Mouse (Mus musculus): Measurements from ENCODE around the gene Tnfrsf13b. TPM values are rescaled to one million over a fixed set of nuclear protein-coding genes. Genes with fewer than 3 reads are reported as not detected.

The Tnfrsf13b gene
- total and polyA plus RNA-seq, 3 experiments, result 0.25 to 4.4 (median 0.70) TPM

DNA sequence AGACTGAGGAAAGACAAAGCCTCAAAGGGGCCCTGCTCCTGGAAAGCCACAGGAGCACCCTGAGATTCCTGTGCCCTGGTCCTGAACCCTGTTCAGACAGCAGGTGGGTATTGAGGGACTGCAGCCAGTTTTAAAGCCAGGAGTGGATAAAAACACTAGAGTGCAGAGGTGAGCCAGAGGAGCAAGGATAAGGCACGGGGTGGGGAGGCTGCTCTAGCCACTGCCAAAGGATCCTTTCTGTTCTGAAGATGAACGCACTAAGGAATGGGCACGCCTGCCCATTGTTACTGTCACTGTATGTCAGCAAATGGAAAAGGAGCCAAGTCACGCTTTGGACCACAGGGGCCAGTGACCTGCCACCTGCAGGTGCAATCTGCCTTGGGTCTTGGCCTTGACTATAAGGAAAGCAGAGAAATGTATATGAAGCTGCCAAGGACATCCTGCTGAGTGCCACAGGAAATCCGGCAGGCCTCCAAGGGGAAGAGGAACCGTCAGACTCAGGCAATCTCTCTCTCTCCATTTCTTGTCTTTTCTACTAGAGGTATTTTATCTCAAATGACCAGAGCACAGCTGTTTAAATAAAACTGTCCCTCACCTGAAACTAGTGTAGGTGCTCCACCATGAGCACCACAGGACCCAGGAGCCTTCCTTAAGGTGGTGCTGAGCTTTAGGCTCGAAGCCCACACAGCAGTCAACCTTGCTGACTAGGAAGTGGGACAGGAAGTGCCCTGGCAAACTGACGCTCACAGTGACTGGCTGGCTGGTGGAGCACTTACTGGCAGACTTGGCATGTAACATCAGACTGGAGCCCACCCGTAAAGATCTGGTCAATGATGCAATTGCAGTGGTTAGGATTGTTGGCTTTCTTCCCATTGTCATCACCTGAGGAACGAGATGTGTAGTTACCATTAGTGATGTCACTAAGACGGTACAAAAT lies 33.5 kb downstream of the Tnfrsf13b start:
- no peaks in the 10 kb centered on the region for H3K27me3 ChIP-seq (ENCODE audit: control insufficient read depth, insufficient read depth, low read length)
- no peak overlapping the region for H3K9ac ChIP-seq (ENCODE audit: low read depth, low read length)
- intact Hi-C loops (cut with DNase I), result no loop called here
- 48% methylated on average over 11 of the region's 11 CpGs for WGBS
- no peak for TF ChIP-seq POLR2A (IDR thresholded peaks at IDR 0.05; ENCODE audit: insufficient read depth, low read depth, low read length)
- no peak for TF ChIP-seq CTCF (IDR thresholded peaks at IDR 0.05)
- no peak for TF ChIP-seq EP300 (IDR thresholded peaks at IDR 0.05; ENCODE audit: insufficient read depth, low read depth, low read length)
- DNase-seq, result no peak
- no peaks in the 10 kb centered on the region for H3K79me2 ChIP-seq (replicated peaks; ENCODE audit: control insufficient read depth, insufficient read depth, low read length)
- H3K36me3 ChIP-seq (ENCODE audit: control insufficient read depth, insufficient read depth, low read length), result no peaks in the 10 kb centered on the region
- H3K4me3 ChIP-seq, result no peak overlapping the region
- H3K4me1 ChIP-seq (ENCODE audit: control insufficient read depth, insufficient read depth, low read length), result peaks cover 2% of the 10 kb centered on the region; the same call in 1 of the 2 replicates
- no peak overlapping the region for H3K27ac ChIP-seq

DNA sequence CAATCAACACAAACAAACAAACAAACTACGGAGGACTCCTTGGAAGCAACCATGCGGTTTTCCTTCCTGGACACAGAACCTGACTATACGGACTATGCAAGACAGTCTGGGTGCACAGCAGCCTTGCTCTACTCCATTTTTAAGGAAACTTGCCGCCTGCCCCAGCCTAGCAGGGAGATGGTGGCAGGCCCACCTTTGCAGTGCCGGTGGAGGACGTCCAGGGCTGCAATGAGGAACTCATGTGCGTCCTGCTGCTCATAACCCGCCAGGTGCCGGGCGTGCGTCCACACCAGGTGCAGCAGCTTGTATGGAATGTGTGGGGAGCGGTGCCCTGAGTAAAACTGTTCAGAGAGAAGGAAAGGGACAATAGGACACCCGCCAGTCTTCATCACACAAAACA lies 34.6 kb downstream of the Tnfrsf13b start:
- DNase-seq, result no peak
- Histone ChIP-seq H3K4me1 (ENCODE audit: control insufficient read depth, insufficient read depth, low read length) (peaks cover 2% of the 10 kb centered on the region; the same call in 1 of the 2 replicates), H3K27ac (no peak overlapping the region), H3K4me3 (no peak overlapping the region), H3K79me2 (replicated peaks; ENCODE audit: control insufficient read depth, insufficient read depth, low read length) (no peaks in the 10 kb centered on the region), H3K27me3 (ENCODE audit: control insufficient read depth, insufficient read depth, low read length) (no peaks in the 10 kb centered on the region), H3K36me3 (ENCODE audit: control insufficient read depth, insufficient read depth, low read length) (no peaks in the 10 kb centered on the region), H3K9ac (ENCODE audit: low read depth, low read length) (no peak overlapping the region)
- 95% methylated on average over 13 of the region's 13 CpGs for WGBS
- TF ChIP-seq POLR2A (IDR thresholded peaks at IDR 0.05; ENCODE audit: insufficient read depth, low read depth, low read length) (no peak), CTCF (IDR thresholded peaks at IDR 0.05) (no peak), EP300 (IDR thresholded peaks at IDR 0.05; ENCODE audit: insufficient read depth, low read depth, low read length) (no peak)
- intact Hi-C loops (cut with DNase I), result no loop called here

DNA sequence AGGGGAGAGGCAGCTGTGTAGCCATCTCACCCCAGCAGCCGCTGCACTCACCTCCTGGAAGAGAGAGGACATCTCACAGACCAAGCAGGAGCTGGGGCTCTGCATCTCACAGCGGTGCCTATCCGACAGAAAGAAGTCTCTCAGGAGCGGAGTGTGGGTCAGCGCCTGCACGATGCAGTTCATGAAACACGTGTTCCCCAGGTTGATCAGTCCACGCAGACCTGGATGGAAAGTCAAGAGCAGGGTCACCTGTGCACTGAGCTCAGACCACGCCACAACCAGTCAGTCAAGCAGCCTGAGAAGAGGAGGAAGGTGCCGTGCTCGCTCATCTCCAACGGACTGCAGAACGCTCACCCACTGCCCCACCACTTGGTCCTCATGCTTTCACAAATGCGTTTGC lies 36.2 kb downstream of the Tnfrsf13b start:
- H3K27me3 ChIP-seq (ENCODE audit: control insufficient read depth, insufficient read depth, low read length), result no peaks in the 10 kb centered on the region
- H3K36me3 ChIP-seq (ENCODE audit: control insufficient read depth, insufficient read depth, low read length), result no peaks in the 10 kb centered on the region
- no peak for DNase-seq

DNA sequence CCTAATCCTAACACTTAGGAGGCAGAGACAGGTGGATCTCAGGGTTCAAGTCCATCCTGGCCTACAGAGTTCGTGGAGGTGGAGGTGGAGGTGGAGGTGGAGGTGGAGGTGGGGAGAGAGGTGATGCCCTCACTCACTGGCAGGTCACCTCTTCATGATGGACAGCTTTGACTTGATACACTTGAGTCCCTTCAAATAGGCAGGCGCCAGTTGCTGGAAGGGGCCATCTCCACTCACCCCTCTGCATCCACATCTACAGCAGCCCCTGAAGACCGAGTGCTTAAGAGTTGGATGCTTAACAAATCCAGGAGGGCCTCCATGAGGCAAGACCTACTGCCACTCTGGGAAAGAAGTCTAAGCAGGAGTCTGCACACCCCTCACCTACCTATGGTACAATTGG lies 36.8 kb downstream of the Tnfrsf13b start:
- Histone ChIP-seq H3K9ac (ENCODE audit: low read depth, low read length) (no peak overlapping the region), H3K27me3 (ENCODE audit: control insufficient read depth, insufficient read depth, low read length) (no peaks in the 10 kb centered on the region), H3K4me1 (ENCODE audit: control insufficient read depth, insufficient read depth, low read length) (peaks cover 2% of the 10 kb centered on the region; the same call in 1 of the 2 replicates), H3K4me3 (no peak overlapping the region), H3K27ac (no peak overlapping the region), H3K36me3 (ENCODE audit: control insufficient read depth, insufficient read depth, low read length) (no peaks in the 10 kb centered on the region), H3K79me2 (replicated peaks; ENCODE audit: control insufficient read depth, insufficient read depth, low read length) (no peaks in the 10 kb centered on the region)
- TF ChIP-seq EP300 (IDR thresholded peaks at IDR 0.05; ENCODE audit: insufficient read depth, low read depth, low read length) (no peak), POLR2A (IDR thresholded peaks at IDR 0.05; ENCODE audit: insufficient read depth, low read depth, low read length) (no peak), CTCF (IDR thresholded peaks at IDR 0.05) (no peak)
- no peak for DNase-seq
- intact Hi-C loops (cut with DNase I), result no loop called here
- WGBS, result 89% methylated on average over 3 of the region's 3 CpGs

More for the DNA sequence above, 36.2 kb downstream of the Tnfrsf13b start:
- WGBS, result 95% methylated on average over 14 of the region's 14 CpGs
- no peak overlapping the region for H3K4me3 ChIP-seq
- H3K4me1 ChIP-seq (ENCODE audit: control insufficient read depth, insufficient read depth, low read length), result peaks cover 2% of the 10 kb centered on the region; the same call in 1 of the 2 replicates
- intact Hi-C loops (cut with DNase I), result no loop called here
- TF ChIP-seq CTCF (IDR thresholded peaks at IDR 0.05), result no peak
- no peak for TF ChIP-seq POLR2A (IDR thresholded peaks at IDR 0.05; ENCODE audit: insufficient read depth, low read depth, low read length)
- no peak for TF ChIP-seq EP300 (IDR thresholded peaks at IDR 0.05; ENCODE audit: insufficient read depth, low read depth, low read length)
- no peak overlapping the region for H3K9ac ChIP-seq (ENCODE audit: low read depth, low read length)
- H3K79me2 ChIP-seq (replicated peaks; ENCODE audit: control insufficient read depth, insufficient read depth, low read length), result no peaks in the 10 kb centered on the region
- H3K27ac ChIP-seq, result no peak overlapping the region

DNA sequence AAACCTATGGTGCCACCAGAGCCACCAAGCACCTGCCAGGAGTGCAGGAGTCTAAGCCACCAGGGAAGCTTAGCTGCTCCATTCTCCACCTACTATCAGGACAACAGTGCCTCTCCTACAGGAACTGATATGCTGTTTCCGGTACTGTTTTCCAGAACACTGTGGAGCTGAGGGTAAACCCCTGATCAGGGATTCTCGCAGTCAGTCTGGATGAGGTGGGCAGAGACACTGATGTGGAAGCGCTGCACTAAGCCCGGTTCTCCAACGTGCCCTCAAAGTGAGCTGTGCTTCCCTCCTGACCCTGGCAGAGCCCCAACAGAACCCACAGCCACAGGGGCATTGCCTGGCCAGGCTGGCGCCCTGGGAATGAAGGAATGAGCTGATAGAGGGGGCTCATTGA lies 37.8 kb downstream of the Tnfrsf13b start:
- Histone ChIP-seq H3K36me3 (ENCODE audit: control insufficient read depth, insufficient read depth, low read length) (no peaks in the 10 kb centered on the region), H3K79me2 (replicated peaks; ENCODE audit: control insufficient read depth, insufficient read depth, low read length) (peaks cover 2% of the 10 kb centered on the region; the same call in 1 of the 2 replicates), H3K27ac (no peak overlapping the region), H3K4me3 (no peak overlapping the region), H3K27me3 (ENCODE audit: control insufficient read depth, insufficient read depth, low read length) (no peaks in the 10 kb centered on the region), H3K4me1 (ENCODE audit: control insufficient read depth, insufficient read depth, low read length) (peaks cover 4% of the 10 kb centered on the region), H3K9ac (ENCODE audit: low read depth, low read length) (no peak overlapping the region)
- WGBS, result 62% methylated on average over 6 of the region's 6 CpGs
- TF ChIP-seq EP300 (IDR thresholded peaks at IDR 0.05; ENCODE audit: insufficient read depth, low read depth, low read length), result no peak
- no peak for TF ChIP-seq POLR2A (IDR thresholded peaks at IDR 0.05; ENCODE audit: insufficient read depth, low read depth, low read length)
- no peak for DNase-seq
- intact Hi-C loops (cut with DNase I), result no loop called here

DNA sequence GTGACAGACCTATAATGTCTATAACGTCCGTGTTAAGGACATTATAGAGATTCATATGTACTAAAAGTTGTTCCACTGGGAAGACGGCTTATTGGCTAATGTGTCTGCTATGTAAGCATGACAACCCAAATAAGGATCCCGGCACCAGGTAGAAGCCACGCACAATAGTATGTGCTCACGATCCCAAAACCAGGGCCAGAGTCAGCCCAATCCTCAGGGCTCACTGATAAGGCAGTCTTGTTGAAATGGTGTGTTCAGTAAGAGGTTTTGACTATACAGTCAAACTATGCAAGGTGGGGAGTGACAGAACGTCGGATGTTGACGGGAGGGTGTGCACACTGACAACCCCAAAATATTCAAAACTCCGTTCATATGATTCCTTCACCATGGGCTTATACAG lies 38.3 kb downstream of the Tnfrsf13b start:
- DNase-seq, result no peak
- Histone ChIP-seq H3K27me3 (ENCODE audit: control insufficient read depth, insufficient read depth, low read length) (no peaks in the 10 kb centered on the region), H3K27ac (no peak overlapping the region), H3K9ac (ENCODE audit: low read depth, low read length) (no peak overlapping the region), H3K4me1 (ENCODE audit: control insufficient read depth, insufficient read depth, low read length) (peaks cover 4% of the 10 kb centered on the region), H3K4me3 (no peak overlapping the region), H3K79me2 (replicated peaks; ENCODE audit: control insufficient read depth, insufficient read depth, low read length) (peaks cover 2% of the 10 kb centered on the region; the same call in 1 of the 2 replicates), H3K36me3 (ENCODE audit: control insufficient read depth, insufficient read depth, low read length) (no peaks in the 10 kb centered on the region)
- intact Hi-C loops (cut with DNase I), result no loop called here
- WGBS, result 87% methylated on average over 10 of the region's 10 CpGs
- no peak for TF ChIP-seq EP300 (IDR thresholded peaks at IDR 0.05; ENCODE audit: insufficient read depth, low read depth, low read length)
- TF ChIP-seq CTCF (IDR thresholded peaks at IDR 0.05), result no peak
- no peak for TF ChIP-seq POLR2A (IDR thresholded peaks at IDR 0.05; ENCODE audit: insufficient read depth, low read depth, low read length)

All from heart, adult 2 months (tissue).